Mouse (Mus musculus): ENCODE results near the gene Evx1.

- no peak for TF ChIP-seq CTCF (conservative IDR thresholded peaks at IDR 0.05; ENCODE audit: insufficient read depth, insufficient read length, low read depth, low read length)
- TF ChIP-seq POLR2A (IDR thresholded peaks at IDR 0.05; ENCODE audit: low read depth, low read length) = no peak
Observed at GRCm38 (mm10) chr6:52265306-52265912, 47.9 kb upstream of the Evx1 start.

All from kidney, adult 2 months (tissue).